Mouse (Mus musculus) MEL (cell line): ENCODE measurements around the gene Zic2. TPM values are rescaled to one million over a fixed set of nuclear protein-coding genes. Genes with fewer than 3 reads are reported as not detected.

Experiments
- DNase-seq: peaks from one replicate; pipeline ENCODE4 v3.0.0; 2011; ENCODE audit warnings: low read depth, low spot score
- H3K27ac ChIP-seq: 2 replicates; pipeline ENCODE4 v1.5.1; 2012; ENCODE audit warnings: low read depth, mild to moderate bottlenecking, control low read depth, low read length, moderate library complexity; ENCODE audit not compliant: control insufficient read depth
- H3K27me3 ChIP-seq, 2 experiments: fragments of 150-350 bp in 1 of 2; sonication (generic) in 1 of 2; 2 replicates each; pipeline ENCODE4 v1.6.1; 2012; ENCODE audit warnings: low read length in 2 of 2, mild to moderate bottlenecking in 2 of 2, improper control_type of control experiment in 1 of 2, moderate library complexity in 1 of 2; ENCODE audit not compliant: insufficient read depth in 2 of 2, control insufficient read depth in 1 of 2
- H3K36me3 ChIP-seq, 2 experiments: 2 replicates each; pipeline ENCODE4 v1.6.1; 2012 to 2014; ENCODE audit warnings: low read length in 2 of 2, improper control_type of control experiment in 1 of 2, inconsistent platforms in 1 of 2, mild to moderate bottlenecking in 1 of 2; ENCODE audit not compliant: insufficient read depth in 2 of 2, control insufficient read depth in 1 of 2
- H3K4me1 ChIP-seq, 2 experiments: fragments of 150-350 bp in 1 of 2; sonication (generic) in 1 of 2; 2 replicates each; pipeline ENCODE4 v1.6.1; 2012; ENCODE audit warnings: low read length in 2 of 2, improper control_type of control experiment in 1 of 2, mild to moderate bottlenecking in 1 of 2; ENCODE audit not compliant: insufficient read depth in 2 of 2, control insufficient read depth in 1 of 2
- H3K4me3 ChIP-seq, 2 experiments: fragments of 150-350 bp in 1 of 2; sonication (generic) in 1 of 2; 2 replicates each; pipeline ENCODE4 v1.5.1; 2012; ENCODE audit warnings: low read depth in 2 of 2, low read length in 2 of 2, mild to moderate bottlenecking in 2 of 2, moderate library complexity in 2 of 2, control low read depth in 1 of 2, improper control_type of control experiment in 1 of 2; ENCODE audit not compliant: control insufficient read depth in 1 of 2, insufficient read depth in 1 of 2
- H3K79me2 ChIP-seq: 2 replicates; pipeline ENCODE4 v1.6.1; 2012; ENCODE audit warnings: mild to moderate bottlenecking, low read length, moderate library complexity; ENCODE audit not compliant: control insufficient read depth, poor library complexity, insufficient read depth
- H3K9ac ChIP-seq: 2 replicates; pipeline ENCODE4 v1.6.1; 2012; ENCODE audit warnings: low read depth, mild to moderate bottlenecking, control low read depth, low read length, moderate library complexity; ENCODE audit not compliant: control insufficient read depth, poor library complexity, severe bottlenecking
- H3K9me3 ChIP-seq: fragments of 150-350 bp; sonication (generic); replicated peaks from 2 replicates; pipeline ENCODE4 v1.6.1; 2012; ENCODE audit warnings: mild to moderate bottlenecking, low read length, improper control_type of control experiment, moderate library complexity; ENCODE audit not compliant: insufficient read depth
- CHD1 ChIP-seq: IDR thresholded peaks from 2 replicates; pipeline ENCODE4 v1.6.1; 2012; ENCODE audit warnings: low read depth, mild to moderate bottlenecking, inconsistent platforms, low read length, improper control_type of control experiment
- CTCF ChIP-seq, 3 experiments: IDR thresholded peaks in 2 of 3; conservative IDR thresholded peaks in 1 of 3; 2 replicates each; pipeline ENCODE4 v1.5.1; 2011 to 2012; ENCODE audit warnings: low read length in 3 of 3, low read depth in 2 of 3, mild to moderate bottlenecking in 2 of 3, improper control_type of control experiment in 1 of 3, inconsistent platforms in 1 of 3, mixed read lengths in 1 of 3, moderate library complexity in 1 of 3; ENCODE audit not compliant: control insufficient read depth in 1 of 3, insufficient read depth in 1 of 3, poor library complexity in 1 of 3, severe bottlenecking in 1 of 3
- GATA1 ChIP-seq: IDR thresholded peaks from 2 replicates; pipeline ENCODE4 v1.6.1; 2011; ENCODE audit warnings: low read depth, low read length, improper control_type of control experiment
- HCFC1 ChIP-seq: IDR thresholded peaks from 2 replicates; pipeline ENCODE4 v1.6.1; 2012; ENCODE audit warnings: low read depth, mild to moderate bottlenecking, inconsistent platforms, low read length, improper control_type of control experiment, moderate library complexity
- JUND ChIP-seq: IDR thresholded peaks from 2 replicates; pipeline ENCODE4 v1.6.1; 2011; ENCODE audit warnings: low read depth, mild to moderate bottlenecking, improper control_type of control experiment, low read length
- KAT2A ChIP-seq: conservative IDR thresholded peaks from 2 replicates; pipeline ENCODE4 v1.6.1; 2012; ENCODE audit warnings: low read depth, low read length, improper control_type of control experiment, inconsistent platforms
- MAZ ChIP-seq: IDR thresholded peaks from 2 replicates; pipeline ENCODE4 v1.6.1; 2012; ENCODE audit warnings: low read depth, mild to moderate bottlenecking, inconsistent platforms, low read length, improper control_type of control experiment
- NRF1 ChIP-seq: IDR thresholded peaks from 2 replicates; pipeline ENCODE4 v1.6.1; 2014; ENCODE audit warnings: low read depth, mild to moderate bottlenecking, inconsistent platforms, low read length, improper control_type of control experiment, moderate library complexity; ENCODE audit not compliant: poor library complexity, insufficient read depth, severe bottlenecking
- POLR2AphosphoS5 ChIP-seq: IDR thresholded peaks from 2 replicates; pipeline ENCODE4 v1.6.1; 2012; ENCODE audit warnings: low read depth, borderline replicate concordance, mild to moderate bottlenecking, inconsistent platforms, low read length, moderate library complexity, mixed read lengths
- RCOR1 ChIP-seq: IDR thresholded peaks from 2 replicates; pipeline ENCODE4 v1.6.1; 2012; ENCODE audit warnings: low read depth, mild to moderate bottlenecking, inconsistent platforms, low read length, improper control_type of control experiment
- TAL1 ChIP-seq: IDR thresholded peaks from 2 replicates; pipeline ENCODE4 v1.6.1; 2012; ENCODE audit warnings: mild to moderate bottlenecking, inconsistent platforms, low read length, moderate library complexity, mixed read lengths
- TBP ChIP-seq: IDR thresholded peaks from 2 replicates; pipeline ENCODE4 v1.8.0; 2011; ENCODE audit warnings: low read depth, low read length, improper control_type of control experiment
- TCF12 ChIP-seq: IDR thresholded peaks from 2 replicates; pipeline ENCODE4 v1.6.1; 2014; ENCODE audit warnings: low read depth, mild to moderate bottlenecking, inconsistent platforms, low read length, improper control_type of control experiment, moderate library complexity
- USF2 ChIP-seq, 2 experiments: IDR thresholded peaks; 2 replicates each; pipeline ENCODE4 v1.6.1; 2011 to 2012; ENCODE audit warnings: improper control_type of control experiment in 2 of 2, low read length in 2 of 2, borderline replicate concordance in 1 of 2, inconsistent platforms in 1 of 2, low read depth in 1 of 2, mild to moderate bottlenecking in 1 of 2; ENCODE audit not compliant: insufficient read depth in 1 of 2
- ZKSCAN1 ChIP-seq: IDR thresholded peaks from 2 replicates; pipeline ENCODE4 v1.6.1; 2012; ENCODE audit warnings: low read depth, mild to moderate bottlenecking, inconsistent platforms, low read length, improper control_type of control experiment, moderate library complexity
- ZMIZ1 ChIP-seq: IDR thresholded peaks from 2 replicates; pipeline ENCODE4 v1.6.1; 2012; ENCODE audit warnings: low read depth, mild to moderate bottlenecking, inconsistent platforms, low read length, improper control_type of control experiment, moderate library complexity
- polyA plus RNA-seq, 2 experiments: library from polyadenylated mRNA; stranded (reverse) in 1 of 2; unstranded in 1 of 2; fragments of >175 nt in 1 of 2; fragments of >200 nt in 1 of 2; gene quantifications; 2 replicates each; pipeline versions ENCODE4 v1.2.1 to v1.2.4; 2012; ENCODE audit warnings: low replicate concordance in 2 of 2, low read depth in 1 of 2; ENCODE audit not compliant: insufficient read length in 2 of 2, insufficient read depth in 1 of 2, missing spikeins in 1 of 2
- total RNA-seq: library from RNA; depleted of rRNA; stranded (reverse); fragments of 300-350 nt; gene quantifications from 2 replicates; pipeline ENCODE4 v1.2.3, GENCODE M21; 2012

Gene Zic2
- total and polyA plus RNA-seq, 3 experiments: 1.1 TPM; not detected in 2

DNA sequence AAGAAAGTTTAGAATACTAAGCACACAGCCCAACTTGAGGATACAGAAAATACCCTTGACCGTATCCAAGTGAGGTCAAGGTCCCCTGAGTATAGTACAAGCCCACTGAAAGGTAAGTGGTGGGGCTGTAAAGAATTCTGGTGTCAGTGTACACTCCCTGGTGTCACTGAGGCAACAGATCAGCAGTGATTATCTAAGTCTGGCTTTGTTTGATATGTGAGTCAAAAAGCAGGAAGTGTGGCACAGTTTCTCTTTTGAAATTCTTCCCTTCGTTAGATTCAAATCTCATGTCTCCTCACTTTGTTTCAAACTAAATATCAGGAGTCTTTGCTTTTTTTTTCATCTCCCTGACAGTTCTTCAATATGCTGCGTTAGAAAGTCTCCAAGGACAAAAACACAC lies 42.7 kb upstream of the Zic2 start (continued):
- TF ChIP-seq USF2 (IDR thresholded peaks at IDR 0.05; ENCODE audit: borderline replicate concordance in 1 of 2, insufficient read depth in 1 of 2, low read depth in 1 of 2, low read length in 2 of 2) (no peak), TAL1 (peak; percentile 23; the same call in 1 of the 2 replicates), KAT2A (no peak), JUND (no peak), CTCF (IDR thresholded peaks at IDR 0.05 in 2 of 3, conservative IDR thresholded peaks at IDR 0.05 in 1 of 3; ENCODE audit: control insufficient read depth in 1 of 3, insufficient read depth in 1 of 3, low read depth in 2 of 3, low read length in 3 of 3, poor library complexity in 1 of 3, severe bottlenecking in 1 of 3) (no peak), RCOR1 (peak; percentile 79), GATA1 (peak; percentile 96)
- TF ChIP-seq, all 39 proteins: peak for 11

DNA sequence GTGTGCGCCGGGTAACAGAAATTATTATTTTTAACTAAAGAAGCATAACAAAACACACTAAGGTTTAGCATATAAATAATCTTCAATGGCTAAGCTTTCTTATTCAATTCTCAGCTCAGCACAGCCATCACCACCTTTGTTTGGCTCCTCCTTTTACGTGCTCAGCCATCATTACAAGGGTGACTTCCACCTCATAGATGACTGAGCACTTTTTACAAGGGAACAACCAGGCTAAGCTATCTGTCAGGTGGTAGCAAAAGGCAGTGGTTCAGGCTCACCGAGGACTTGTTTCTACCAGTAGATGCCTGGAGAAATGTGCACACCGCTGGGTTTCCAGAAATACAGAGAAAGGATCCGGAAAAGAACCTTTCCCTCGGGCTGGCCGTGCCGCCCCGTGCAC lies 41.2 kb upstream of the Zic2 start:
- Histone ChIP-seq H3K9me3 (no peaks in the 10 kb centered on the region), H3K27ac (no peak overlapping the region), H3K36me3 (peaks cover 0 to 19% of the 10 kb centered on the region in 2 experiments; a peak in 2 of 4 replicates), H3K27me3 (no peaks in the 10 kb centered on the region), H3K4me1 (peaks cover 3 to 19% of the 10 kb centered on the region in 2 experiments; a peak in 3 of 4 replicates), H3K79me2 (no peaks in the 10 kb centered on the region), H3K9ac (no peak overlapping the region), H3K4me3 (no peak overlapping the region)
- peak; percentile 59 for DNase-seq
- TF ChIP-seq TBP (peak; percentile 54; the same call in 1 of the 2 replicates), POLR2AphosphoS5 (no peak), MAZ (no peak)

DNA sequence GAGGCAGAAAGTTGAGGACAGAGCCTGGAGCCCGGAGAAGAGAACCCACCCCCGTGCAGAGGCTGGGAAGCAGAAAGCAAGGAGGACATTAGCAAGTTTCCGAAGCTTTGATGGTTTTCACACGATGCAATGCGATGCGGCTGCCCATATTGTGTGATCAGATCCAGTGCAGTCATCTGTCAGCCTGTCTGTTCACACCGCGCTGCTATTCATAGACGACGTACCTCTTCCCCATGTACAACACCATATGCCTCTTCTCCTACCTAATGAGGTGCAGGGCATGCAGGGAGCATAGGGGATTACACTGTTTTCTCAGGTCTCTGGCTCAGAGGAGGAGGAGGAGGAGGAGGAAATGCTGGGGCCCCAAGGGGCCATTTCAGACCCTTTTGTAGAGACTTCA lies 38.4 kb upstream of the Zic2 start:
- Histone ChIP-seq H3K27ac (no peak overlapping the region), H3K27me3 (no peaks in the 10 kb centered on the region), H3K4me1 (peaks cover 3 to 19% of the 10 kb centered on the region in 2 experiments; a peak in 3 of 4 replicates), H3K9ac (no peak overlapping the region), H3K36me3 (peaks cover 0 to 19% of the 10 kb centered on the region in 2 experiments; a peak in 2 of 4 replicates), H3K9me3 (no peaks in the 10 kb centered on the region), H3K79me2 (no peaks in the 10 kb centered on the region), H3K4me3 (no peak overlapping the region)
- no peak for TF ChIP-seq TCF12
- TF ChIP-seq CHD1: no peak
- TF ChIP-seq HCFC1: no peak
- no peak for TF ChIP-seq ZMIZ1
- no peak for TF ChIP-seq NRF1
- no peak for TF ChIP-seq MAZ
- TF ChIP-seq ZKSCAN1: no peak
- no peak for TF ChIP-seq TAL1
- TF ChIP-seq KAT2A: no peak
- DNase-seq: no peak
